Mouse (Mus musculus): ENCODE data around the gene Dhx58. TPM values are rescaled to one million over a fixed set of nuclear protein-coding genes. Genes with fewer than 3 reads are reported as not detected.

The Dhx58 gene
- polyA plus RNA-seq, 1 experiment: 27.3 TPM

- TF ChIP-seq CTCF (IDR thresholded peaks at IDR 0.05; ENCODE audit: borderline replicate concordance, control insufficient read depth, extremely low read depth, insufficient read depth, low read length, poor library complexity): no peak
- peak; percentile 48; the same call in 1 of the 2 replicates for TF ChIP-seq POLR2A (IDR thresholded peaks at IDR 0.05; ENCODE audit: control insufficient read depth, extremely low read depth, insufficient read depth, low read length, poor library complexity)
- WGBS: 3% methylated on average over 38 of the region's 38 CpGs
- Histone ChIP-seq H3K36me3 (ENCODE audit: control insufficient read depth, insufficient read depth, low read length) (peaks cover 29% of the 10 kb centered on the region), H3K4me3 (ENCODE audit: control insufficient read depth, insufficient read depth, low read length) (peak within 1 kb of the TSS; percentile 66), H3K4me1 (replicated peaks; ENCODE audit: control insufficient read depth, insufficient read depth, low read length) (peaks cover 22% of the 10 kb centered on the region), H3K27ac (ENCODE audit: control insufficient read depth, insufficient read depth, low read length) (peak within 1 kb of the TSS; percentile 62), H3K27me3 (ENCODE audit: control insufficient read depth, insufficient read depth, low read length) (no peaks in the 10 kb centered on the region)
- peak; percentile 90 for DNase-seq
Observed at GRCm38 (mm10) chr11:100713735-100714533, 9.9 kb upstream of the Dhx58 start, which contains the start of gene Hspb9. Gene Hspb9 (plus strand): TSS chr11:100713850.

GRCm38 (mm10) chr11:100713174-100713573 lies 9.1 kb upstream of the Dhx58 start:
- H3K27me3 ChIP-seq (ENCODE audit: control insufficient read depth, insufficient read depth, low read length): no peaks in the 10 kb centered on the region
- no peak for DNase-seq
- peaks cover 22% of the 10 kb centered on the region for H3K4me1 ChIP-seq (replicated peaks; ENCODE audit: control insufficient read depth, insufficient read depth, low read length)
- TF ChIP-seq POLR2A (IDR thresholded peaks at IDR 0.05; ENCODE audit: control insufficient read depth, extremely low read depth, insufficient read depth, low read length, poor library complexity) (no peak), CTCF (IDR thresholded peaks at IDR 0.05; ENCODE audit: borderline replicate concordance, control insufficient read depth, extremely low read depth, insufficient read depth, low read length, poor library complexity) (no peak)
- peaks cover 24% of the 10 kb centered on the region for H3K36me3 ChIP-seq (ENCODE audit: control insufficient read depth, insufficient read depth, low read length)
- peak overlapping the region; percentile 66 for H3K4me3 ChIP-seq (ENCODE audit: control insufficient read depth, insufficient read depth, low read length)
- WGBS: 53% methylated on average over 4 of the region's 4 CpGs
- peak overlapping the region; percentile 62 for H3K27ac ChIP-seq (ENCODE audit: control insufficient read depth, insufficient read depth, low read length)

GRCm38 (mm10) chr11:100711783-100712615 lies 7.9 kb upstream of the Dhx58 start, which contains the start of gene Kat2a:
Gene Kat2a (minus strand): TSS chr11:100712465.
- peak within 1 kb of the TSS; percentile 62 for H3K27ac ChIP-seq (ENCODE audit: control insufficient read depth, insufficient read depth, low read length)
- TF ChIP-seq CTCF (IDR thresholded peaks at IDR 0.05; ENCODE audit: borderline replicate concordance, control insufficient read depth, extremely low read depth, insufficient read depth, low read length, poor library complexity): no peak
- peak; percentile 55; the same call in 1 of the 2 replicates for TF ChIP-seq POLR2A (IDR thresholded peaks at IDR 0.05; ENCODE audit: control insufficient read depth, extremely low read depth, insufficient read depth, low read length, poor library complexity)
- WGBS: 3% methylated on average over 48 of the region's 48 CpGs
- peak; percentile 77 for DNase-seq
- H3K4me1 ChIP-seq (replicated peaks; ENCODE audit: control insufficient read depth, insufficient read depth, low read length): peaks cover 22% of the 10 kb centered on the region
- no peaks in the 10 kb centered on the region for H3K27me3 ChIP-seq (ENCODE audit: control insufficient read depth, insufficient read depth, low read length)
- peak within 1 kb of the TSS; percentile 67 for H3K4me3 ChIP-seq (ENCODE audit: control insufficient read depth, insufficient read depth, low read length)
- H3K36me3 ChIP-seq (ENCODE audit: control insufficient read depth, insufficient read depth, low read length): peaks cover 15% of the 10 kb centered on the region

DNA sequence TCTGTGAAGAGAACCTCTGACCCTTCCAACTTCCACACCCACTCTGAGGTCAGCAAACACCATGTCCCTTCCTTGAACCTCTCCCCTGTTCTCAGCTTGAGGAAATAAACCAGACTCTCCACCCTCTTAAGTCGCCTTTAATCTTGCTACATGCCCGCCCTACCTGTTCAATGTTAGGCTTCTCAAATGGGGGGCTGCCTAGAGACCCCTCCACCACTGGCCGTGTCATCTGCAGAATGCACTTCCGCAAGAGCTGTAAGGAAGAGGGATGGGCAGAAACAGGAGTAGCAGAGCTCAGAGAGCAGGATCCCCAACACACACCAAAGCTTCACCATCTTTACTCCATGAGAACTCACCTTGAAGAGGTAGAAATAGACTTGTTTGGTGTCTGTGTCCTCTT lies 6.9 kb upstream of the Dhx58 start:
- 96% methylated on average over 4 of the region's 4 CpGs for WGBS
- no peaks in the 10 kb centered on the region for H3K27me3 ChIP-seq (ENCODE audit: control insufficient read depth, insufficient read depth, low read length)
- H3K4me1 ChIP-seq (replicated peaks; ENCODE audit: control insufficient read depth, insufficient read depth, low read length): peaks cover 22% of the 10 kb centered on the region
- no peak overlapping the region for H3K27ac ChIP-seq (ENCODE audit: control insufficient read depth, insufficient read depth, low read length)
- no peak overlapping the region for H3K4me3 ChIP-seq (ENCODE audit: control insufficient read depth, insufficient read depth, low read length)
- TF ChIP-seq CTCF (IDR thresholded peaks at IDR 0.05; ENCODE audit: borderline replicate concordance, control insufficient read depth, extremely low read depth, insufficient read depth, low read length, poor library complexity) (no peak), POLR2A (IDR thresholded peaks at IDR 0.05; ENCODE audit: control insufficient read depth, extremely low read depth, insufficient read depth, low read length, poor library complexity) (no peak)
- peaks cover 9% of the 10 kb centered on the region; the same call in 1 of the 2 replicates for H3K36me3 ChIP-seq (ENCODE audit: control insufficient read depth, insufficient read depth, low read length)
- no peak for DNase-seq

DNA sequence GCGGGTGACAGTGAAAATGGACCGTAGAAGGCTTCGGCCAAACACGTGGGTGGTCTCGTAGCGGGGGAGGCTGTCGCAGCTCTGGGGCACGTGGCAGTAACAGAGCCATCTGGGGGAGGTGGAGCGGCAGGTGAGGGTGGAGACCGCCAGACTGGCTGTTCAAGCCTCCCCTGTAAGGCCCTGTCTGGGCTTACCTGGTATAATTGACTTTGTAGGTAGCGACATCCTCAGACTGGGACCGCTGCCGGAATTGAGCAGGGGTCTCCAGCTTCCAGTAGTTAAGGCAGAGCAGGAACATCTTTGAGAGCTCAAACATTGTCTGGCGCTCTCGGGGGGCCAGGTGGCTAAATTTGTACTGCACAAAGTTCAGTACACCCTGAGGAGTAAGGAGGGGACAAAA lies 6.5 kb upstream of the Dhx58 start:
- H3K36me3 ChIP-seq (ENCODE audit: control insufficient read depth, insufficient read depth, low read length): peaks cover 5% of the 10 kb centered on the region; the same call in 1 of the 2 replicates
- DNase-seq: no peak
- H3K27ac ChIP-seq (ENCODE audit: control insufficient read depth, insufficient read depth, low read length): no peak overlapping the region
- peaks cover 22% of the 10 kb centered on the region for H3K4me1 ChIP-seq (replicated peaks; ENCODE audit: control insufficient read depth, insufficient read depth, low read length)
- H3K27me3 ChIP-seq (ENCODE audit: control insufficient read depth, insufficient read depth, low read length): no peaks in the 10 kb centered on the region
- no peak overlapping the region for H3K4me3 ChIP-seq (ENCODE audit: control insufficient read depth, insufficient read depth, low read length)
- 96% methylated on average over 15 of the region's 15 CpGs for WGBS
- no peak for TF ChIP-seq POLR2A (IDR thresholded peaks at IDR 0.05; ENCODE audit: control insufficient read depth, extremely low read depth, insufficient read depth, low read length, poor library complexity)
- TF ChIP-seq CTCF (IDR thresholded peaks at IDR 0.05; ENCODE audit: borderline replicate concordance, control insufficient read depth, extremely low read depth, insufficient read depth, low read length, poor library complexity): no peak

DNA sequence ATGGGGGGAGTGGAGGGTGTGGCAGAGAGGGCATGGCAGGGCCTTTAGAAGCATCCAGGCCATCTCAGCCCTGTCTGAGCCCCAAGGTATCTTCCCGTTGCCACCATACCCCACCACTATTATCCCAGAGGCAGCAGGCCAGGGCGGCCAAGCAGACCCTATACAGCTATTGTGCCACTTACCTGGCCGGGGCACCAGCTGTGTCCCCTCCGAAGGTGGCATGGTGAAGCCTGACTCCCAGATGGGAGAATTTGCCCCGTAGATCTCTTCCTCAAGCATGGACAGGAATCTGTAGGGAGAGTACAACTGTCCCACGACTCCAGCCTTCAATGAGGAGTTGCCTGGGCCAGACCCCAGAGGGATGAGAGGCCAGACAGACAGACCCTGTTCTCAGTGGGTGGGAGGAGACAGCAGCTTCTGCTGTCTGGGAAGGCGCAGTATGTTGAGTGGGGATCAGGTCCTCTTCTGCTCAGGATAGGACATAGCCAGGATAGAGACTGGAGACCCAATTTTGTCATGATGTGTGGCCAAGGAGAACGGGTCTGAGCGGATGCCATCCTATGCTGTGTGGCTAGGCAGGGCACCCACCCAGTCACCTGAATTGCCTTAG lies 5.2 kb upstream of the Dhx58 start:
- H3K27me3 ChIP-seq (ENCODE audit: control insufficient read depth, insufficient read depth, low read length): no peaks in the 10 kb centered on the region
- DNase-seq: no peak

More for the DNA sequence above, 5.2 kb upstream of the Dhx58 start:
- peaks cover 6% of the 10 kb centered on the region; the same call in 1 of the 2 replicates for H3K36me3 ChIP-seq (ENCODE audit: control insufficient read depth, insufficient read depth, low read length)
- H3K4me1 ChIP-seq (replicated peaks; ENCODE audit: control insufficient read depth, insufficient read depth, low read length): peaks cover 23% of the 10 kb centered on the region
- no peak for TF ChIP-seq POLR2A (IDR thresholded peaks at IDR 0.05; ENCODE audit: control insufficient read depth, extremely low read depth, insufficient read depth, low read length, poor library complexity)
- no peak for TF ChIP-seq CTCF (IDR thresholded peaks at IDR 0.05; ENCODE audit: borderline replicate concordance, control insufficient read depth, extremely low read depth, insufficient read depth, low read length, poor library complexity)
- 96% methylated on average over 9 of the region's 9 CpGs for WGBS
- no peak overlapping the region for H3K4me3 ChIP-seq (ENCODE audit: control insufficient read depth, insufficient read depth, low read length)
- H3K27ac ChIP-seq (ENCODE audit: control insufficient read depth, insufficient read depth, low read length): no peak overlapping the region
